Mouse (Mus musculus): ENCODE data around the gene Ccr10. TPM values are rescaled to one million over a fixed set of nuclear protein-coding genes. Genes with fewer than 3 reads are reported as not detected.
A peak's percentile ranks its signal among the peaks of the same experiment; 100 is the strongest.
"Not testable (repeated sequence)": the region's sequence is repeated elsewhere in the genome, so short reads cannot be mapped to it uniquely, and the experiment has no call there.

The Ccr10 gene
- total RNA-seq, 2 experiments from 2014 or later, result not detected

- Histone ChIP-seq H3K4me3 (no peak overlapping the region), H3K27ac (peak overlapping the region; percentile 99)
- intact Hi-C loops (cut with DNase I), result no loop called here
- TF ChIP-seq CTCF (IDR thresholded peaks at IDR 0.05), result no peak
- DNase-seq, result no peak
These were observed 8.9 kb downstream of the Ccr10 start for GRCm38 (mm10) chr11:101166357-101166756.

- no peak overlapping the region for H3K4me3 ChIP-seq
- TF ChIP-seq CTCF (IDR thresholded peaks at IDR 0.05), result no peak
- H3K27ac ChIP-seq, result peak overlapping the region; percentile 86
- intact Hi-C loops (cut with DNase I), result no loop called here
- no peak for DNase-seq
These were observed 10.3 kb downstream of the Ccr10 start for GRCm38 (mm10) chr11:101164677-101165580.

- no peak for TF ChIP-seq CTCF (IDR thresholded peaks at IDR 0.05)
- H3K4me3 ChIP-seq, result no peak overlapping the region; the same call in 1 of the 2 replicates
- intact Hi-C loops (cut with DNase I), result no loop called here
- peak overlapping the region; percentile 86 for H3K27ac ChIP-seq
- DNase-seq, result no peak
These were observed 10.9 kb downstream of the Ccr10 start for GRCm38 (mm10) chr11:101164351-101164665.

DNA sequence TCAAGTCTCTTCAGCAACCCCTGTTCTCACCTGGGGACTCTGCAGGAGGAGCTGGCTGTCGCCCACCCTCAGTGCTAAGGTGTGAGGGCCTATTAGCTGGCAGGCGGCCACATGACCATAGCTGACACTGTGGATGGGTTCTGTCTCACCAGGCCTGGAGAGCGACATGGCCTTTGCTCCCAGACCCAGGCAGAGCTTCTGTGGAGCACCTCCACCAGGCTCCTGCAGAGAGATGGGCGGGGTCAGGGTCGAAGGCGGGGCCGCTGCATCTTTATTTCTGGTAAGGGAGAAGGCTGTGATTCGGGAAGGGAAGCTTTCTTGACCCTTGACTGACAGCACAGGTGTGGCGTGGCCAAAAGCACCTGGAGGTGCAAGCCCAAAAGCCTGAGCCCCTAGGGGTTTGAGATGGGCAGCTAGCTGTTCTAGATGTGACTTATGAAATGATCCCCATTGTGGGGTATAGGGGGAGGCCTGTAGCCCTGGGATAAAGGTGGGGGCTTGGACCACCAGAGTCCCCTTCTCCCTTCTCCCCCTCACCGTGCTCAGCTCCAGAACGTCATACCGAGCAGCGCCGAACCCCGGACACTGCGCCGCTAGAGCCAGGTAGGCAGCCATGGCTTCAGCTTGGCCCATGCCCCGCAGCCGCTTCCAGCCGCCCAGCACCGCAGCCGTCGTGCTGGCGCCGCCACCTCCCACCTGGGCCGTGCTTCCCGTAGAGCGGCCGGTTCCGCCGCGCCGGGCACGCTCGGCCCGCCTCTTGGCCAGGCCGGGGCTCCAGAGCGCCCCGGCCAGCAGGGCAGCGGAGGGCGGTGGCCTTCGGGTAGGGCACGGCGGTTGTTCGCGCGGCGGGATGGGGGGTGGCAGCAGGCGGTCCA is 11.5 kb downstream of the Ccr10 start:
- DNase-seq, result peak; percentile 57
- intact Hi-C loops (cut with DNase I), result no loop called here
- no peak for TF ChIP-seq CTCF (IDR thresholded peaks at IDR 0.05)
- Histone ChIP-seq H3K4me3 (peak overlapping the region; percentile 28), H3K27ac (peak overlapping the region; percentile 86)

DNA sequence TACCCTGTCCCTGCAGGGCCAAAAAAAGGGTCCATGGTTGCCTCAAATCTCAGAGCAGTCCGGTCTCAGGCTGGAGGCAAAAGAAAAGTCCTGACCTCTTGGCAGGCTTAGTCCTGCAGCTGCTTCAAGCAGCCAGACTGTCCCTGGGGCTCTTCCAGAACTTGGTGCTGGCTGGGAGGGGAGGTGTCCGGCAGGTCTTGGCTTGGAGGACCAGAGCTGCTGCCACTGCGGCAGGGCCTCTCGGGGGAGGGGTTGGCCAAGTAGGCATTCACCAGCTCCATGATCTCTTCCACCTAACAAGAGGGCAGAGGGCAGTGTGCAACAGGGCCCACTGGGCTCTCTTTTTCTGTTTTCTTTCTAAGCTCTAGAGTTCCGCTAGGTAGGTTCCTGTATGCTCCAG is 12.5 kb downstream of the Ccr10 start:
- peak overlapping the region; percentile 48 for H3K4me3 ChIP-seq
- intact Hi-C loops (cut with DNase I), result no loop called here
- peak; percentile 94 for DNase-seq
- peak overlapping the region; percentile 86 for H3K27ac ChIP-seq
- no peak for TF ChIP-seq CTCF (IDR thresholded peaks at IDR 0.05)

DNA sequence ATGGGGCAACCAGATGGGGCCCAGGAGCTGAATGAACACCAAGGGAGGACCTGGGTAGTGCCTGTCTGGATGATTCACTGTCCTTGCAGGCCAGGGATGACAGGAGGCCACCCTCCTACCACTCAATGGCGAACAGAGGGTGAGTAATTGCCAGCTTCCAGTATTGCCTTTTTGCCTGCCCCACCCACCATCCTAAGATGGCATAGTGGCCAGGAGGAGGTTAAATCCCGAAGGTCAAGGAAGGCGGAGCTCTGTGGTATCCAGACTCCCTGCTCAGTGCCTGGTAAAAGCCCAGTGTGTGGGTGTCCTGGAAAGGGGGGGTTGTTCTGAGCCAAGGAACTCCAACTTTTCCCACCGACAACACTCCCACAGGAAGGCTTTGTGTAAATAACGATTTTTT is 12.9 kb downstream of the Ccr10 start:
- Histone ChIP-seq H3K27ac (peak overlapping the region; percentile 86), H3K4me3 (peak overlapping the region; percentile 48)
- TF ChIP-seq CTCF (IDR thresholded peaks at IDR 0.05), result no peak
- intact Hi-C loops (cut with DNase I), result no loop called here
- no peak for DNase-seq

DNA sequence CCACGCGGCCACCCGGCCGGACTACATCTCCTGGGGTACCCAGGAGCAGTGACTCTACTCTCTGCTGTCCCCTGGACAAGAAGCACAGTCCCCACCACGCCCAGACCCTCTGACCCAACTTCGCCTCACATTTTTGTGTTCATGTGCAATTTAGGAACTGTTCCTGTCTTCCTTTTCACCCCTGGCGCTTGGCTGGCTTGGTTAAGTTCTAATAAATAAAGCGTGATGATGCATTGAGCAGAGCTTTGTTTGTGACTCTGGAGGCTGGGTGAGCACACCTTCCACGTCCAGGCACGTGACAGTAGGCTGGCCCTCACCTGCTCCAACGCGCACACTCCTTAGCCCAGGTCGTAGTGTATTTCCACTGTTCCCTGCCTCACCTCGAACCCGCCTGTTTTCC is 13.7 kb downstream of the Ccr10 start:
- TF ChIP-seq CTCF (IDR thresholded peaks at IDR 0.05), result no peak
- peak overlapping the region; percentile 86 for H3K27ac ChIP-seq
- intact Hi-C loops (cut with DNase I), result no loop called here
- H3K4me3 ChIP-seq, result peak overlapping the region; percentile 48; the same call in 1 of the 2 replicates
- DNase-seq, result no peak

DNA sequence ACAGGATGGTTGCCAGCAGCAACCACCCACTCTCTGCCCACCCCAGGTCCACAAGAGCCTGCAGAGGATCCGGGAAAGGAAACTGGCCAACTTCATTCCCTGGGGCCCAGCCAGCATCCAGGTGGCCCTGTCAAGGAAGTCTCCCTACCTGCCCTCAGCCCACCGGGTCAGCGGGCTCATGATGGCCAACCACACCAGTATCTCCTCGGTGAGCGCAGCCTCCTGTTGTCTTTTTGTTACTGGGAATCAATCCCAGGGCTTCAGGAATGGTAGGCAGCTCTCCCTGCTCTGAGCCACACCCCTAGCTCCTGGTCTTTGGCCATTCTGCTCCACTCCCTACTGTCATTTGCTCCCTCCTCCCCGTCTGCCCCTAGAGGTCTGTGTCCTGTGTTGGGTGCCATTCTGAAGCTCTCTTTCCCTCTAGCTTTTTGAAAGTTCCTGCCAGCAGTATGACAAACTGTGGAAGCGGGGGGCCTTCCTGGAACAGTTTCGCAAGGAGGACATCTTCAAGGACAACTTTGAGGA is 14.2 kb downstream of the Ccr10 start:
- H3K4me3 ChIP-seq; H3K27ac ChIP-seq; DNase-seq; intact Hi-C loops (cut with DNase I): not testable (repeated sequence)

DNA sequence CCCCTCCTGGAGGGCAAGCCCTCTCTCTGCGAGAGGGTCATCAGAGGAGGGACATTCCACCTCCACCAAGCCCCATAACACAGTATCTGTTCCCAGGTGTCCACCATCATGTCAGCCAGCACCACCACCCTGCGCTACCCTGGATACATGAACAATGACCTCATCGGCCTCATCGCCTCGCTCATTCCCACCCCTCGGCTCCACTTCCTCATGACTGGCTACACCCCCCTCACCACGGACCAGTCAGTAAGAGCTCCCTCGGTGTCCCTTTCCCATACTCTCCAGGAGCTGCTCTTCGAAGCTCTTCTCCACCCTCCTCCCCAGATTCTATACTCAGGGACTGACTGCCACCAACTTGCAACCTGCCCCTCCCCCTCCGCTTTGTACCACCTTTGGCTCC is 15.1 kb downstream of the Ccr10 start:
- H3K4me3 ChIP-seq; intact Hi-C loops (cut with DNase I); DNase-seq; H3K27ac ChIP-seq: not testable (repeated sequence)

- peak; percentile 73 for DNase-seq
- H3K4me3 ChIP-seq, result peak within 1 kb of the TSS; percentile 72
- TF ChIP-seq CTCF (IDR thresholded peaks at IDR 0.05), result no peak
- intact Hi-C loops (cut with DNase I), result no loop called here
- H3K27ac ChIP-seq, result peak within 1 kb of the TSS; percentile 74
These were observed 19.4 kb downstream of the Ccr10 start, which contains the start of gene Tubg2 for GRCm38 (mm10) chr11:101155728-101156371. Gene Tubg2 (plus strand): TSS chr11:101155907.

DNA sequence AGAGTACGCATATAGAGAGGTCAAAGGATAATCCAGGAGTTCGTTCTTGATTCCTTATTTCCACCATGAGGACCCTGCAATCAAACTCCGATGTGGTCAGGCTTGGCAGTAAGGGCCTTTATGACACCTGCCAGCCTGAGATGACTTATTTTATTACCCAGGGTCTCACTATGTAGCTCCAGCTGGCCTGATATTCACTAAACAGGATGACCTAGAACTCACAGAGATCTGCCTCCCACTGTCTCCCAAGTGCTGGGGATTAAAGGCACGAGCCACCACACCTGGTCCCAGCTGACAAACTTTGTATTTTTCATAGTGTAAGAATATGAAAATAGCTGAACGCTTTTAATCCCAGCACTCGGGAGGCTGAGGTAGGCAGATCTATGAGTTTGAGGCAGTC is 20.1 kb downstream of the Ccr10 start:
- DNase-seq, result no peak
- no peak overlapping the region for H3K4me3 ChIP-seq
- TF ChIP-seq CTCF (IDR thresholded peaks at IDR 0.05), result no peak
- H3K27ac ChIP-seq, result no peak overlapping the region
- intact Hi-C loops (cut with DNase I), result no loop called here

GRCm38 (mm10) chr11:101154648-101155047 is 20.6 kb downstream of the Ccr10 start:
- no peak overlapping the region for H3K27ac ChIP-seq
- no peak for TF ChIP-seq CTCF (IDR thresholded peaks at IDR 0.05)
- intact Hi-C loops (cut with DNase I), result no loop called here
- DNase-seq, result no peak
- H3K4me3 ChIP-seq, result no peak overlapping the region

All from gastrocnemius, adult 2 months (tissue).